Mouse (Mus musculus): ENCODE results near the gene Shisa2.
"Not testable (repeated sequence)": the region's sequence is repeated elsewhere in the genome, so short reads cannot be mapped to it uniquely, and the experiment has no call there.

Gene Shisa2

DNA sequence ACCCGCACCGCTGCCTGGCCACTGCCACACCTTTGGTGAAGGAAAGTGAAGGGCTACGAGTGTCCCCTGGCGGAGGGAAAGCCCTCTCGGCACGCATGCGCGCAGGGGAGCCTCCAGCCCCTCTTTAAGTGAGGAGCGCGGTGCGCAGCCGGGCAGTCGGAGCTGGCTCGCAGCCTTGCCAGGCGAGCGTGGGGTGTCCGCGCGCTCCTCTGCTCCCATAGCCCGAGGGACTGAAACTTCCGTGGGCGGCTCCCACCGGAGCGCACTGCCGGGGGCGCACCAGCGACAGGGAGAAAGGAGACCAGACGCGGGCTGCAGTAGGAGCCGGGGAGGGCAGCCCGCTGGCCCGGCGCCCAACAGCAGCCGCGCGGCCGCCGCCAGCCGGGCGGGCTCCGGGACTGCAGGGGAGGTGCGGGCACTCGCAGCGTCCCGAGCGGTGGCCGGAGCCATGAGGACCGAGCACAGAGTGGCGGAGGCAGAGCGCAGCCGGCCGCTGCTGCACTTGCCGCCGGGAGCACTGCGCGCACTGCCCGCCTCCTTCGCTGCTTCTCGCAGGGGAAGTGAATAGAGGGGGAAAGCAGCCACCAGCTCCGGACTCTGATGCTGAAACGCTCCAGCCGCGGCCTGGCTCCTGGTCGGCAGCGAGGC, at the start of gene Shisa2:
Shisa2 (plus strand) TSS at position 151 of the 648 bp plus-strand sequence.
- no peak for DNase-seq (ENCODE audit: low spot score)

DNA sequence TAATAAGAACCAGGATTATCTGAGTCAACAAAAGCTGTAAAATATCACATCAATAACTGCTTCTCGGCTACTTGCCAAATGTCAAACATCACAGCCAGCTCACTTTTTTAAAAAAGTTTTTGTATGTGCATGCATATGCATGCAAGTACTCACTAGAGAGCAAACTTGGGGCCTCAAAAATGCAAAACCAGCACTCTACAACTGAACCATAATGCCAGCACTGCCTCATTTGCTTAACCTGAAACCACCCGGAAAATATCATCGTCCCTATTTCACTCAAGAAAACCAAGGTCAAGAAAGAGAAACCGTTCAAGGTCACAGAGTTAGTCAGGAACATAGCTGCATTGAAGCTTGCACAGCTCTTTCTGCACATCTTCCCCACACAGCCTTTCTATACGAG, 48.7 kb upstream of the Shisa2 start:
- DNase-seq (ENCODE audit: low spot score): no peak

GRCm38 (mm10) chr14:59590614-59591013, 34.5 kb upstream of the Shisa2 start:
- peak; percentile 43 for DNase-seq (ENCODE audit: low spot score)

- DNase-seq (ENCODE audit: low spot score): no peak
These were observed 33.2 kb upstream of the Shisa2 start for GRCm38 (mm10) chr14:59591901-59592300.

- no peak for DNase-seq (ENCODE audit: low spot score)
These were observed 32.5 kb upstream of the Shisa2 start for GRCm38 (mm10) chr14:59592593-59592992.

GRCm38 (mm10) chr14:59594988-59595387, 30.1 kb upstream of the Shisa2 start:
- DNase-seq (ENCODE audit: low spot score): no peak

GRCm38 (mm10) chr14:59597398-59598259, 27.5 kb upstream of the Shisa2 start, which contains the start of gene Cdadc1:
Cdadc1 (minus strand) TSS chr14:59597959.
- DNase-seq (ENCODE audit: low spot score): peak; percentile 94

DNA sequence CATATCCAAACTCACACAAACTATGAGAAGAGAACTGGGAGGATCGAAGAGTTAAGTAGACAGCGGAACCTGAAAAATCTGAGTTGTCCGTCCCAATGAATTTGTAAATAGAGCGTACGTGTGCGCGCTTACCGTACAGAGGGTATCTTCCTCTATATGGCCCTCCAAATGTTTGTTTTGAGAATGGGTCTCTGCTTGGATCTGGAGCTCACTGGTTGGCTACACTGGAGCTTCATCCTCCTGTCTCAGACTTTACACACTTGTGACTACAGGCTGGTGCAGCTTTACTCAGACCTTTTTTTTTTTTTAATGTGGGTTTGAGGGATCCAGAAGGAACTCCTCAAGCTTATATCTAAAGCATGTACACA, 26.9 kb upstream of the Shisa2 start:
- DNase-seq (ENCODE audit: low spot score): no peak

GRCm38 (mm10) chr14:59604002-59604645, 21.0 kb upstream of the Shisa2 start:
- DNase-seq (ENCODE audit: low spot score): no peak

- DNase-seq (ENCODE audit: low spot score): peak; percentile 56
These were observed 19.3 kb upstream of the Shisa2 start for GRCm38 (mm10) chr14:59605671-59606353.

- DNase-seq (ENCODE audit: low spot score): no peak
These were observed 18.1 kb upstream of the Shisa2 start for GRCm38 (mm10) chr14:59607021-59607420.

DNA sequence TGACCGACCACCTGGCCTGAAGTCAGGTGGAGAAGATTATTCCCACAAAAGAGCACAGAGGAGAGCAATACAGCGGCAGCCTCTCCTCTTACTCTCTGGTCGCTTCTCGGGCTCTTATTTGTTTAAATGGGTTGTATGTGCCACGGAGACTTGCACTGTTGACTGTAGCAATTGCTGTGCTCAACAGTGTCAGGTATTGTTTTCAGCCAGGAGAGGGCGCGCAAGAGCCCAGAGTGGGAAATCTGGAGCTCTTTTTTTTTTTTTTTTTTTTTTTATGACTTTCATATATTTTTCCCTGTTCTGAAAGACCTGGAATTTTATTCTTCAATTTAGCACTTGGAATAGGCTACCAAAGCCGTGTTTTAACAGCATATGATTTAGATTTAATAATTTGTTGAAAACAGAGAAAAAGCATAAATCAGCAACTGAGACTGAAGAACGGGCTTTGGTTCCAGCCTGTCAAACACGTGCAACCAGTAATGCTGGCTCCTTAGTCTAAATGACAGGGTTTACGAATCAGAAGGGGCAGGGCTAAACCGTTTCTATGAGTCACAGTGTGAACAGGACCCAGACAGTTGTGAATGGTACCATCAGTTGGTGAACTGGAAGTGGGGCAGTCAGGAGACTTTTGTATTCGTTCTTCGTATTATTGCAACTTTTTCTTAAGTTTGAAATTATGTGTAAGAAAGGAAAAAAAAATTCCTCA, 12.0 kb upstream of the Shisa2 start:
- peak; percentile 18 for DNase-seq (ENCODE audit: low spot score)

- not testable (repeated sequence) for DNase-seq (ENCODE audit: low spot score)
These were observed 11.0 kb upstream of the Shisa2 start for GRCm38 (mm10) chr14:59614149-59614548.

DNA sequence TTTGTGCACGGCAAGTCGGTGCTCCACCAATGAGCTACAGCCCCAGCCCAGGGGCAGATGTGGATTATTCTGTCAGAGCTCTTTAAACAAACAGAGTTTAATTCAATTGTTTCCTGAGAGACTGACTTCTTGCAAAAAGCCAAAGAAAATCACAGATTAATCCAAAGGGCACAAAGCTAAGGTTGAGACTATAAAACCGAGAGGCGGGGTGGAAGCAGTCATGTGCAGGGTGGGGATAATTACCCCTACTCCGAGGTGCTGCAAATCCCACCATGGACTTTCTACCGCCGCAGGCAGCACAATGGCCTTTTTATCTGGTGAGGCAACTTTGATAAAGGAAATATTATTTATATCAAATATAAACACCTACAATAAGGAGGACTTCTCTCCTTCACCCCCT, 8.3 kb upstream of the Shisa2 start:
- DNase-seq (ENCODE audit: low spot score): no peak

GRCm38 (mm10) chr14:59624326-59624885, 702 bp upstream of the Shisa2 start:
- no peak for DNase-seq (ENCODE audit: low spot score)

DNA sequence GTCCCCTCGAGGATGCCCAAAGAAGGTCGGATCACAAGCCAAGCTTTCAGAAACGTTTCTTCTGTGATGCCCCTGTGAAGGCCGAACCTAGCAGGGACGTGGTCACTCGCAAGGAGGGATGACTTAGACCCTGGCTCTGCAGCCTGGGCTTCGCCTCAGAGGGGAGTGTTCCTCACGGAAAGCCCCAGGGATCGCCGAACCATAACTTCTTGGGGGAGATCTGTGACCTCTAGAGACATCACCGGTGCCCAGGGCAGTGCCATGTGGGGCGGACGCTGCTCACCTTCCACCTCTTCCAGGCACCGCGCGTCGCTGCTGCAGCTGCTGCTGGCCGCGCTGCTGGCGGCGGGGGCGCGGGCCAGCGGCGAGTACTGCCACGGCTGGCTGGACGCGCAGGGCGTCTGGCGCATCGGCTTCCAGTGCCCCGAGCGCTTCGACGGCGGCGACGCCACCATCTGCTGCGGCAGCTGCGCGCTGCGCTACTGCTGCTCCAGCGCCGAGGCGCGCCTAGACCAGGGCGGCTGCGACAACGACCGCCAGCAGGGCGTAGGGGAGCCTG, 777 bp downstream of the Shisa2 start:
- no peak for DNase-seq (ENCODE audit: low spot score)

DNA sequence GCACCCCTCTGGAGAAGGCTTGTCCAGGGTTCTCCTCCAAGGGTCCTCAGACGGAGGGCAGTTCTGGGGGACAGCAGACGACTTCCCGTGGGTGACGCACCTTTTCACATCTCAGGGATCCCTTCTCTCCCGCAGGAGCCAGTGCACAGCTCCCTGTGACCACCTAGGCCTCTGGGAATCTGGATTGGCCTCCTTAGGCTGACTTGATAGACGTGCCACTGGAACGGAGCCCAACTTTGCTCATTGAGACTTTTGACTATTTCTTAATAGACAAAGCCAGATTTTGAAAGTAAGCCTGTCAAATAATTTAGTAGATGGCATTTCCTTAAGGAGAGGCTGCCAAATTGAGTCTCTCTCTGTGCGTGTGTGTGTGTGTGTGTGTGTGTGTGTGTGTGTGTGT, 1.6 kb downstream of the Shisa2 start:
- no peak for DNase-seq (ENCODE audit: low spot score)

GRCm38 (mm10) chr14:59627142-59627680, 2.1 kb downstream of the Shisa2 start:
- no peak for DNase-seq (ENCODE audit: low spot score)

GRCm38 (mm10) chr14:59627823-59628222, 2.7 kb downstream of the Shisa2 start:
- no peak for DNase-seq (ENCODE audit: low spot score)

- DNase-seq (ENCODE audit: low spot score): no peak
These were observed 4.2 kb downstream of the Shisa2 start for GRCm38 (mm10) chr14:59629308-59629707.

DNA sequence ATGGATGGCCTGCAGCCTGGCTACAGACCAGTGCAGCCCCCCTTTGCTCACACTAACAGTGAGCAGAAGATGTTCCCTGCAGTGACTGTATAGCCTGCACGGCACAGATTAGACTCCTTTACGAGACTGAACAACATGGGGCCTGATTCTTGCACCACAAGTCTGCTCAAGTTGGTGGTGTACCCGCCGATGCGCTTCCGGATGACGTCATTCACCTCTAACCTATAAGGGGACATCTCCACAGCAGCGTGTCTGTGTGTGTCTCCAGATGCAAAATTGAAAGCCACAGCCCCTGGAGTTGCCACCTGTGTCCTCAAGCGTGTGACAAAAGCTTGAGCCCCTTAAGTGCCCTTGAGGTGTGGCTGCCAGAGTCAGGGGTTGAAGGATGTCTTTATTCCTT, 5.0 kb downstream of the Shisa2 start:
- no peak for DNase-seq (ENCODE audit: low spot score)

Measured in T-cell, adult 2 months (primary cell).